Mouse (Mus musculus): ENCODE data around the gene Mrps18c. TPM values are rescaled to one million over a fixed set of nuclear protein-coding genes. Genes with fewer than 3 reads are reported as not detected.

Gene Mrps18c
- polyA plus RNA-seq, 1 experiment from 2014 or later = 134 TPM

DNA sequence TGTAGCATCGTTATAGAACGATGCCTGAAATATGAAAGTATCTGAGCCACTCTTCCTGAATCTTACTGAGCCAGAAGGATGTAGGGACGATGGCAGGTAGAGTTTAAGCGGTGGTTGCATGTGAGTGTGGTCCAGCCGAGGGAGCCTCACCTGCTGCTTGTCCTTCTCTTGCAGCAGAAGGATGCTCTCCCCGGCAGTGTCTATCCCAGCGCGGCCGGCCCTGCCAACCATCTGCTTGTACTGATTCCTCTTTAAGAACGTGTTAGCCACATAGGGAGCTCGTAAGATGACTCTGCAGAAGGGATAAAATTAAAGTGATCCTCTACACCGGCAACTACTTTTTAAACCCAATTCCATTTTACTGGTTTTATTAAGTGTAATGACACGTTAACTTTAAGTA is 19.4 kb upstream of the Mrps18c start:
- ATAC-seq (replicated peaks; ENCODE audit: insufficient number of reproducible peaks, insufficient read depth, low FRiP score, low read depth) = no peak
- Histone ChIP-seq H3K36me3 (peaks cover 44% of the 10 kb centered on the region), H3K4me2 (no peak overlapping the region), H3K27me3 (no peaks in the 10 kb centered on the region), H3K27ac (no peak overlapping the region), H3K4me3 (no peak overlapping the region), H3K9ac (no peak overlapping the region), H3K9me3 (replicated peaks) (no peaks in the 10 kb centered on the region), H3K4me1 (replicated peaks) (peaks cover 3% of the 10 kb centered on the region; the same call in 1 of the 2 replicates)
- 93% methylated on average over 13 of the region's 13 CpGs for WGBS

GRCm38 (mm10) chr5:100787527-100787926 is 10.9 kb upstream of the Mrps18c start:
- Histone ChIP-seq H3K4me2 (no peak overlapping the region), H3K36me3 (peaks cover 70% of the 10 kb centered on the region), H3K9me3 (replicated peaks) (no peaks in the 10 kb centered on the region), H3K27me3 (no peaks in the 10 kb centered on the region), H3K4me3 (no peak overlapping the region), H3K4me1 (replicated peaks) (no peaks in the 10 kb centered on the region), H3K9ac (no peak overlapping the region), H3K27ac (no peak overlapping the region)
- ATAC-seq (replicated peaks; ENCODE audit: insufficient number of reproducible peaks, insufficient read depth, low FRiP score, low read depth) = no peak
- 90% methylated on average over 9 of the region's 9 CpGs for WGBS

- no peaks in the 10 kb centered on the region for H3K27me3 ChIP-seq
- no peak overlapping the region for H3K4me3 ChIP-seq
- 90% methylated on average over 7 of the region's 7 CpGs for WGBS
- H3K27ac ChIP-seq = no peak overlapping the region
- H3K4me2 ChIP-seq = no peak overlapping the region
- H3K9me3 ChIP-seq (replicated peaks) = no peaks in the 10 kb centered on the region
- H3K9ac ChIP-seq = no peak overlapping the region
- no peak for ATAC-seq (replicated peaks; ENCODE audit: insufficient number of reproducible peaks, insufficient read depth, low FRiP score, low read depth)
- H3K36me3 ChIP-seq = peaks cover 42% of the 10 kb centered on the region
- peaks cover 1% of the 10 kb centered on the region for H3K4me1 ChIP-seq (replicated peaks)
Observed at GRCm38 (mm10) chr5:100792261-100792660, 6.2 kb upstream of the Mrps18c start.

GRCm38 (mm10) chr5:100794084-100794483 is 4.3 kb upstream of the Mrps18c start:
- H3K9me3 ChIP-seq (replicated peaks) = no peaks in the 10 kb centered on the region
- no peaks in the 10 kb centered on the region for H3K27me3 ChIP-seq
- peaks cover 8% of the 10 kb centered on the region for H3K4me1 ChIP-seq (replicated peaks)
- ATAC-seq (replicated peaks; ENCODE audit: insufficient number of reproducible peaks, insufficient read depth, low FRiP score, low read depth) = no peak
- 76% methylated on average over 5 of the region's 5 CpGs for WGBS
- H3K4me3 ChIP-seq = no peak overlapping the region
- H3K9ac ChIP-seq = no peak overlapping the region
- no peak overlapping the region for H3K27ac ChIP-seq
- peaks cover 32% of the 10 kb centered on the region; the same call in 1 of the 2 replicates for H3K36me3 ChIP-seq
- no peak overlapping the region for H3K4me2 ChIP-seq

DNA sequence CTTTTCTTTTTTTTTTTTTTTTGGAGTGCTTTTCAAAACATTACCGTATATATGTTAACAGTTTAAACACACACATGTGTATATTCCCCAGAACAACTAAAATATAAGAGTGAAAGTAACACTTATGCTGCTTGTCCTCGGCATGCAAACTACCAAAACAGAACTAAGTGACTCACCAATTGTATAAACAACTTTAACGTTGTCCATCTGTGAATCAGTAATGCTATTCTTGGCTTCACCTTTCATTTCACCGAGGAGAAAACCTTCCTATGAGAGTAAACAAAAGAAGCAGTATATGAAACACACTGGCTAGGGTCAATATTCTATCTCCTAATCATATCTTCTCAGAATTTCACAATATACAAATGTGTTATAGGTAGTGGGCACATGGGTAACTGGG is 19.9 kb downstream of the Mrps18c start:
- 71% methylated on average over 4 of the region's 4 CpGs for WGBS
- Histone ChIP-seq H3K9ac (no peak overlapping the region), H3K27ac (no peak overlapping the region), H3K27me3 (no peaks in the 10 kb centered on the region), H3K4me3 (no peak overlapping the region), H3K4me2 (no peak overlapping the region), H3K36me3 (peaks cover 18% of the 10 kb centered on the region), H3K9me3 (replicated peaks) (no peaks in the 10 kb centered on the region), H3K4me1 (replicated peaks) (peaks cover 4% of the 10 kb centered on the region; the same call in 1 of the 2 replicates)
- no peak for ATAC-seq (replicated peaks; ENCODE audit: insufficient number of reproducible peaks, insufficient read depth, low FRiP score, low read depth)

DNA sequence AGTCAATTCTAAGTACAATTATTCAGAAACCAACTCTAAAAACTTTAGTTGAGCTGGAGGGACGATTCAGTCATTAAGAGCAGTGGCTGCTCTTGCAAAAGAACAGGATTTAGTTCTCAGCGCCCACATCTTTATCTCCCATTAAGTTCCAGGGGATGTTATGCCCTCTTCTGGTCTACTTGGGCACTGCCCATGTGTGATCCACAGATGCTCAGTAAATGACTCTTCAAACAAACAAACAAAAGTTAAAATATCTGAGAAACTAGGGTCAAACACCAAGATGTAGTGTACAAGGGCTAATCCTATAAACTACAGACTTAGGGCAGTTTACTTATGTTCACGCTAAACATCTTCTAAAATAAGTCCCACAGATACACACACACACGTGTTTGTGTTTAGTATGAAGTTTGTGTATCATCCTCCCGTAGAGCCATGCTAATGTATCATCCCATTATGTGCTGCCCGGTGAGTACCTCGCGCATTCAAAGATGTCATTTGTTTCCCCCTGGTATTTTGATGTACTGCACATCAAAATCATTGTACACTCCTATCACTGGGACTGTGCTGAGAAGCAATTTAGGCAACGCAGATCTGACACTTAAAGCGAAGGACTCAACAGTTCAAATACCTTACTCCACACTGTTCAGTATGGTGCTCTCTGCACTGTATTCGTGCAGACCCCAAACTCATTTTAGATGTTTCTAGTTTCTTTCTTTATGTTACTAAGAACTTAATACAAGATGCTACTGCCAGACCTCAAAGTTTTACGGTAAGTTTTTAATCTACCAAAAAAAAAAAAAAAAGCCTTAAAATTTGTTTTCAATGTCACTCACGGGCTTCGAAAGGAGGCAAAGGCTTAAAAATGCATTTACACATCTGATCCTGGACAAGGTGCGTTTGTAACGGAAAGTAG is 21.4 kb downstream of the Mrps18c start:
- Histone ChIP-seq H3K9ac (peak overlapping the region; percentile 96), H3K4me2 (peak overlapping the region; percentile 78), H3K27me3 (no peaks in the 10 kb centered on the region), H3K27ac (peak overlapping the region; percentile 91), H3K4me1 (replicated peaks) (peaks cover 4% of the 10 kb centered on the region; the same call in 1 of the 2 replicates), H3K4me3 (peak overlapping the region; percentile 94), H3K9me3 (replicated peaks) (no peaks in the 10 kb centered on the region), H3K36me3 (peaks cover 7% of the 10 kb centered on the region)
- no peak for ATAC-seq (replicated peaks; ENCODE audit: insufficient number of reproducible peaks, insufficient read depth, low FRiP score, low read depth)
- WGBS = 25% methylated on average over 16 of the region's 16 CpGs

GRCm38 (mm10) chr5:100820483-100821184 is 22.2 kb downstream of the Mrps18c start, which contains the start of gene Abraxas1:
Gene Abraxas1, minus strand, starts transcription at chr5:100820965.
- Histone ChIP-seq H3K4me1 (replicated peaks) (peaks cover 4% of the 10 kb centered on the region; the same call in 1 of the 2 replicates), H3K27me3 (no peaks in the 10 kb centered on the region), H3K36me3 (peaks cover 4% of the 10 kb centered on the region), H3K27ac (peak within 1 kb of the TSS; percentile 91), H3K9me3 (replicated peaks) (no peaks in the 10 kb centered on the region), H3K9ac (peak within 1 kb of the TSS; percentile 96), H3K4me3 (peak within 1 kb of the TSS; percentile 94), H3K4me2 (peak within 1 kb of the TSS; percentile 78)
- under 1% methylated on average over 61 of the region's 63 CpGs for WGBS
- ATAC-seq (replicated peaks; ENCODE audit: insufficient number of reproducible peaks, insufficient read depth, low FRiP score, low read depth) = peak; percentile 94

DNA sequence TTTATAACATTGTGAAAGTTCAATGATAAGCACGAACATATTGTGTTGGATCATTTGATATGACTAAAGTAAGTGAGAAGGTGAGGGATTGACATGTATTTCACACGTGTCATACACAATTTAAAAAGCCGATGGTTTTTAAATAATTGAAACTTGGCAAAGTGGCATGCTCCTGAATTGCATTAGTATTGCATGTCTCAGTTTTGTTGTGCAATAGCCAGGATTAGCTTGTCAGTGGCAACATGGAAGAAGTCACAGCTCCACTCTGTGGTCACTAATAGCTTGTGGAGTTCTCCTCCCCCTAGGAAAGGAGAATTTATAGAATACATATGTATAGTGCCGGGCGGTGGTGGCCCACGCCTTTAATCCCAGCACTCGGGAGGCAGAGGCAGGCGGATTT is 22.9 kb downstream of the Mrps18c start:
- H3K4me2 ChIP-seq = peak overlapping the region; percentile 78

DNA sequence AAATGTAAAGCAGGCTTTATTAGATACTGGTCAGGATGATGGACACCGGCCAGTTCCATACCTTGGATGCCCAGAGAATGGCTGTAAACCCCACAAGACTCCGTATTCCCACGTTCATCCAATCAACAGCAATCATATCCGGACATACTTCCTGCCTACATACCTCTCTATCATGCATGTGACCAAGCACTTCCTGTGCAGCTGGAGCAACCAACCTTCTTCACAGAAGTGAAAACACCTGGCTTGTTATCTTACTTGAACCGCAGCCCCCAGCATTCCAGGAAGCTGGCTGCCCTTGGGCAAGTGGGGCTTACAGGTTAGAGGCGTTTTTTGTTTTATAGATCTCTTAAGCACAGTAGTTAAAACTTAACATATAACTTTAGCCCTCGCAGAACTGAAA is 24.4 kb downstream of the Mrps18c start:
- no peak for ATAC-seq (replicated peaks; ENCODE audit: insufficient number of reproducible peaks, insufficient read depth, low FRiP score, low read depth)
- Histone ChIP-seq H3K9ac (no peak overlapping the region), H3K9me3 (replicated peaks) (no peaks in the 10 kb centered on the region), H3K36me3 (no peaks in the 10 kb centered on the region), H3K4me1 (replicated peaks) (peaks cover 4% of the 10 kb centered on the region; the same call in 1 of the 2 replicates), H3K4me3 (no peak overlapping the region), H3K4me2 (no peak overlapping the region), H3K27ac (no peak overlapping the region), H3K27me3 (no peaks in the 10 kb centered on the region)
- WGBS = 76% methylated on average over 7 of the region's 7 CpGs

More for the DNA sequence above, 22.9 kb downstream of the Mrps18c start:
- Histone ChIP-seq H3K4me1 (replicated peaks) (peaks cover 4% of the 10 kb centered on the region; the same call in 1 of the 2 replicates), H3K9ac (no peak overlapping the region), H3K27ac (no peak overlapping the region; the same call in 1 of the 2 replicates), H3K9me3 (replicated peaks) (no peaks in the 10 kb centered on the region), H3K36me3 (no peaks in the 10 kb centered on the region; the same call in 1 of the 2 replicates), H3K27me3 (no peaks in the 10 kb centered on the region), H3K4me3 (peak overlapping the region; percentile 94)
- no peak for ATAC-seq (replicated peaks; ENCODE audit: insufficient number of reproducible peaks, insufficient read depth, low FRiP score, low read depth)
- WGBS = 76% methylated on average over 8 of the region's 8 CpGs

- Histone ChIP-seq H3K4me2 (no peak overlapping the region), H3K9ac (no peak overlapping the region), H3K36me3 (no peaks in the 10 kb centered on the region), H3K27ac (no peak overlapping the region), H3K9me3 (replicated peaks) (no peaks in the 10 kb centered on the region), H3K27me3 (no peaks in the 10 kb centered on the region), H3K4me1 (replicated peaks) (no peaks in the 10 kb centered on the region), H3K4me3 (no peak overlapping the region)
- WGBS = 20% methylated on average over 2 of the region's 2 CpGs
- no peak for ATAC-seq (replicated peaks; ENCODE audit: insufficient number of reproducible peaks, insufficient read depth, low FRiP score, low read depth)
Observed at GRCm38 (mm10) chr5:100825975-100826374, 27.5 kb downstream of the Mrps18c start.

DNA sequence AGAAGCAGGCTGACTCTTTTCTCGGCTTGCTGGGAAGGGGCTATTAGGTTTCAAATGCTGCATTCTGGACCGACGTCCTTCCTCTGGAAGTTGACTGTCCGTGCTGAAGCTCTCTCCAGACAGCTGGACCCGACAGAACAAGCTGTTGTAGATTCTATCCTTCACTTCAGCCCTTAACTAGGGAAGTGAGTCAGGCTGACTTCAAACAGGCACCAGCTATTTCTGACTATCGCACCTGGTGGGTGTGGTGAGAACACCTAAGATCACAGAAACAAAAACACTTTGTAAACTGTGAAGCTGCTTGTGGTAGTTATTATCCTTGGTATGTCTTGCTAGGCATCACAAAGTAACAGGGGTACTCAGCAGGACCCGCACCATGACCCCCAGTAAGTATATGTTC is 28.1 kb downstream of the Mrps18c start:
- no peak for ATAC-seq (replicated peaks; ENCODE audit: insufficient number of reproducible peaks, insufficient read depth, low FRiP score, low read depth)

More for the DNA sequence above, 28.1 kb downstream of the Mrps18c start:
- Histone ChIP-seq H3K9me3 (replicated peaks) (no peaks in the 10 kb centered on the region), H3K4me3 (no peak overlapping the region), H3K9ac (no peak overlapping the region), H3K36me3 (no peaks in the 10 kb centered on the region), H3K4me2 (no peak overlapping the region), H3K27me3 (no peaks in the 10 kb centered on the region), H3K27ac (no peak overlapping the region), H3K4me1 (replicated peaks) (no peaks in the 10 kb centered on the region)
- 67% methylated on average over 7 of the region's 7 CpGs for WGBS

Data from heart, embryonic 15.5 days (tissue).